Mouse (Mus musculus) frontal cortex, postnatal 14 days (tissue): ENCODE results near the gene Ncaph2.

Source experiments
- DNase-seq, 2 experiments: peaks; one replicate each; pipeline ENCODE4 v3.0.0; 2022; ENCODE audit warnings: low spot score in 2 of 2

Ncaph2 gene

GRCm38 (mm10) chr15:89343325-89343724 is 12.2 kb upstream of the Ncaph2 start:
- DNase-seq: no peak

- no peak for DNase-seq
Measured at GRCm38 (mm10) chr15:89350447-89350846, 5.1 kb upstream of the Ncaph2 start.

- no peak for DNase-seq
Measured at GRCm38 (mm10) chr15:89351302-89351701, 4.2 kb upstream of the Ncaph2 start.

- DNase-seq: no peak
Measured at GRCm38 (mm10) chr15:89352054-89352453, 3.5 kb upstream of the Ncaph2 start.

- no peak for DNase-seq
Measured at GRCm38 (mm10) chr15:89352795-89353194, 2.7 kb upstream of the Ncaph2 start.

- no peak for DNase-seq
Measured at GRCm38 (mm10) chr15:89353837-89354236, 1.7 kb upstream of the Ncaph2 start.

GRCm38 (mm10) chr15:89354455-89354854 is 1.1 kb upstream of the Ncaph2 start:
- DNase-seq: no peak

- peak; percentile 51 to 60 for DNase-seq
Measured at GRCm38 (mm10) chr15:89356372-89356771, 853 bp downstream of the Ncaph2 start.

- DNase-seq: no peak
Measured at GRCm38 (mm10) chr15:89358784-89359183, 3.3 kb downstream of the Ncaph2 start.

GRCm38 (mm10) chr15:89363051-89363450 is 7.5 kb downstream of the Ncaph2 start:
- no peak for DNase-seq

- no peak for DNase-seq
Measured at GRCm38 (mm10) chr15:89365141-89365551, 9.6 kb downstream of the Ncaph2 start.

- DNase-seq: no peak
Measured at GRCm38 (mm10) chr15:89372068-89372467, 16.5 kb downstream of the Ncaph2 start.

- no peak for DNase-seq
Measured at GRCm38 (mm10) chr15:89372536-89372935, 17.0 kb downstream of the Ncaph2 start.

- peak; percentile 74 to 80 for DNase-seq
Measured at GRCm38 (mm10) chr15:89373027-89373761, 17.7 kb downstream of the Ncaph2 start.

GRCm38 (mm10) chr15:89373762-89374248 is 18.3 kb downstream of the Ncaph2 start, which contains the start of gene Sco2:
Gene Sco2, minus strand, starts transcription at chr15:89373846.
- DNase-seq: peak; percentile 86 to 94

GRCm38 (mm10) chr15:89374340-89374739 is 18.8 kb downstream of the Ncaph2 start:
- no peak for DNase-seq

GRCm38 (mm10) chr15:89374801-89375534 is 19.4 kb downstream of the Ncaph2 start:
- DNase-seq: no peak

GRCm38 (mm10) chr15:89376040-89376439 is 20.5 kb downstream of the Ncaph2 start:
- DNase-seq: no peak

- DNase-seq: no peak
Measured at GRCm38 (mm10) chr15:89376957-89377356, 21.4 kb downstream of the Ncaph2 start, which contains the start of gene Tymp. Gene Tymp, minus strand, starts transcription at chr15:89377039.

GRCm38 (mm10) chr15:89377362-89377761 is 21.8 kb downstream of the Ncaph2 start:
- DNase-seq: no peak

- DNase-seq: no peak
Measured at GRCm38 (mm10) chr15:89377938-89378828, 22.7 kb downstream of the Ncaph2 start.
